Mouse (Mus musculus): Measurements from ENCODE around the gene Sema3c. TPM values are rescaled to one million over a fixed set of nuclear protein-coding genes. Genes with fewer than 3 reads are reported as not detected.

Sema3c gene
- total RNA-seq, 1 experiment from 2014 or later: not detected

DNA sequence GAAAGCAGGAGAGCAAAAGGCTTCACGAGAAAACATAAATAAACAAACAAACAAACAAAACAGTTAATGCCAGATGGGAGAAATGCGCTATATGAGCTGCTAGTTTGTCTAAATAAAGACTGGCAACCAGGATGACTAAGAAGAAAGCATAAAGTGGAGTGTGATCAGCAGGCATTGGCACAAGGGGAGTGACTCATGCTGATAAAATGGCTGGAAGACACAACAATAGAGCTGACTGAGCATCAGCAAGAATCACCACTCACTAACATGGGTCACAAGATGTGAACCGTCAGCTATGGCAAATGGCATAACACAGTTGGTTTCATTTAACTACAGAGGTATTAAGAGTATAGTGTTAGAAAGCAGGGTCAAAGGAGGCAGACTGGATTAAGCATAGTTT lies 174.2 kb downstream of the Sema3c start:
- no peak for ATAC-seq (ENCODE audit: extremely low read depth, insufficient number of reproducible peaks, low FRiP score, poor library complexity, severe bottlenecking)

DNA sequence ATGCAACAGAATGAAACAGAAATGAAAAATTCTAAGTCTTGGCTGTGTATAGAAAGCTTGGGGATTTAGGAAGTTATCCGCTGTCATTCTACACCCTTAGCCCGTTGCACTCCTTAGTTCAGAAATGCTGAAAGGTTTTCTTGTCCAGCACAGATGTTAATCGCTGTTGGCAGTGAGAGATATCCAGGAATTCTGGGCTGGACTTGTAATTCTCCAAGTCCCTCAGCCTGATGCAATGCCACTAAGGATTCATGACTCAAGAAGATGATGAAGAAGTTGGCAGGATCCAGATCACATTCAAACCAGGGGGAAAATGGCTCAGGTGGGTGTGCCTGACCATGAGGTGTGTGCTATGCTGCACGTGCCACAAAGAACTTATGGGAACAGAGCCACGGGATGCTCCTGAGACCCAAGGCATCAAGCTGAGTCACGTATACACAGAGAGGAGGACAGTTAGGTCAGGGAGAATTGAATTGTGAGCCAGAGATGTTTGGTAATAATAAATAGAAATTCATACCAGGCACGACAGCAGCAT lies 179.5 kb downstream of the Sema3c start:
- no peak for ATAC-seq (ENCODE audit: extremely low read depth, insufficient number of reproducible peaks, low FRiP score, poor library complexity, severe bottlenecking)

GRCm38 (mm10) chr5:17766006-17766677 lies 192.1 kb downstream of the Sema3c start:
- no peak for ATAC-seq (ENCODE audit: extremely low read depth, insufficient number of reproducible peaks, low FRiP score, poor library complexity, severe bottlenecking)

- no peak for ATAC-seq (ENCODE audit: extremely low read depth, insufficient number of reproducible peaks, low FRiP score, poor library complexity, severe bottlenecking)
Observed at GRCm38 (mm10) chr5:17770328-17770727, 196.2 kb downstream of the Sema3c start.

DNA sequence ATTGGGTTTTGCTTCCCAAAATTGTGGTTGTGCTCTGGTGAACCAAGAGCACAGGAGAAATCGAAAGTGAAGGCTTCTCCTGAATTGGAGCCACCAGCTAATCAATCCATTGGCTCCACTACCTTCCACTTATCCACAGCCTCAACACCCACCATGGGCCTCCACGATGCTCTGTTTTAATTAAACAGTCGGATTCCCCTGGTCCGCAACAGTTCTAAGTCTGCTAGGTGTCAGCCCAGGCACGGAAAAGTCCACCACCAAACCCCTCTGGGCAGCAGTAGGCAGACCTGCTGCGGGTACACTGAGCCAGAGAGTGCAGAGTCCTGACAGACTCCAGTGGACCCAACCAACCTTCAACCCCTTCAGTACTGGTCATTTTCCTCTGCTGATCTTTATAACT lies 202.5 kb downstream of the Sema3c start:
- 0 out of 2 replicates have a peak, but pooled peaks have one; percentile 41 for ATAC-seq (ENCODE audit: extremely low read depth, insufficient number of reproducible peaks, low FRiP score, poor library complexity, severe bottlenecking)

Other genes with a start within 250 kb of the Sema3c start
- not detected in 2 replicates for gene Speer4f2, start 201.1 kb upstream of the Sema3c start, total RNA-seq (2017)
- gene Speer4f1, start 98.2 kb upstream of the Sema3c start, total RNA-seq (2017): not detected in 2 replicates

Data from neutrophil, adult 5-6 weeks (primary cell).